Mouse (Mus musculus) urinary bladder, postnatal 10 days (tissue): ENCODE data around the gene Zfp978.
"Not testable (repeated sequence)": the region's sequence is repeated elsewhere in the genome, so short reads cannot be mapped to it uniquely, and the experiment has no call there.

Experiments
- DNase-seq: peaks from one replicate; pipeline ENCODE4 v3.0.0; 2022; ENCODE audit warnings: low spot score

Zfp978 gene

DNA sequence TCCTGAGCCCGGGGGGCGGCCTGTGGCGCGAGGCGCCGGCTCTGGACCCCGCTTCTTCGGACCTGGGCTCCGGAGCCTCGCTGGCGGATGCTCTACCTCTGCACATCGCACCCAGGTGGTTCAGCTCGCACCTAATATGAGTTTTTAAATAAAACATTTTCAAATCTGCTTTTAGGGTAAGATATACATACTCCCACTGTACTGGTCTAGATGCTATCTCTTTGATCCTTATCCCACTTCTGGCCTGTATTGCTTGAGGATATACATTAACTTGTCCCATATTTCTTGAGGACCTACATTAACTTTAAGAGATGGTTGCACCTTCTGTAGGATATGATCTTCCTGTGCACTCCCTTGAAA, 46.3 kb downstream of the Zfp978 start:
- no peak for DNase-seq

DNA sequence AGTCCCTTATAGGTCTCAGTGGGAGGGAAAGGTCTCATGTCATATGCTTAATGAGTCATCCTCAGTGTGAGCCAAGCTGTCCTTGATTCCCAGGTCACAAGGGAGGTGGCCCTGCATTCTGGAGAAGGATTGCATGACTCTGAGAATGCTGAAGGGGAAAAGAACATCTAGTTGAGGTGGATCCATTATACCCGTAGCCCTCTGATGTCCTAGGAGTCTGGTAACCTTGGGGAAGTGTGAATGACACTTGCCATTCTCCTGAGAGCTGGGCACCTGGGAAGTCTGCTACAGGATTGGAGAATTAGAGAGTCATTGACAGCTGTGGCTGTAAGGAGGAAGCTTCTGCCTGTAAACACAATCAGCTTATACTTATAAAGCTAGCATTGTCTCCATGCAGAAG, 55.3 kb downstream of the Zfp978 start:
- DNase-seq = not testable (repeated sequence)

DNA sequence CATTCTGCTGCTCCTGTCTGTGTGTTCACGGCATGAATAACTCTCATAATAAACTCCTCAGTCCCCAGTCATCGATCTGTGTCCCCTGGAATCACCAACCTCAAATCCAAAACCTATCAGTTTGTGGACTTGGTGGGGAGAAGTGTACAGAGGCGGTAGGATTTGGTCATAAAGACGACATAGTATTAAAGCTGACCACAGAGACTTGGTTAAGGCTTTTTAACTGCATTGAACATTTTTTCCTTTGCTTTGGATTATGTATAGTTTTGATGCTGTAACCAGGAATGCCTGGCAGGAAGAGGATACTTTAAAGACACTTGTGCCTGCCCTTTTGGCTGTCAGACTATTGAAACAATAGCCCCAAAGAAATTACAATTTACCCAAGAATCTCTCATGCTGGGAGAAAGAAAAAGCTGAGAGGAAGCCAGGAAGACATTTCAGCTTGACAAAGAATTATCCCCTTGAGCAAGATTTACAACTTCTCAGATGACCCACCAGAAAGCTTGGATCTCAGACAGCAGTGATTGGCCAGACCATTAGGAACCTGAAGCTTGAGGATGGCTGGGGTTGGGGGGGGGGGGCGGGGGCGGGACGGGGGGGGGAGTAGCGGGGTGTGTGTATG, 56.2 kb downstream of the Zfp978 start:
- DNase-seq = no peak

DNA sequence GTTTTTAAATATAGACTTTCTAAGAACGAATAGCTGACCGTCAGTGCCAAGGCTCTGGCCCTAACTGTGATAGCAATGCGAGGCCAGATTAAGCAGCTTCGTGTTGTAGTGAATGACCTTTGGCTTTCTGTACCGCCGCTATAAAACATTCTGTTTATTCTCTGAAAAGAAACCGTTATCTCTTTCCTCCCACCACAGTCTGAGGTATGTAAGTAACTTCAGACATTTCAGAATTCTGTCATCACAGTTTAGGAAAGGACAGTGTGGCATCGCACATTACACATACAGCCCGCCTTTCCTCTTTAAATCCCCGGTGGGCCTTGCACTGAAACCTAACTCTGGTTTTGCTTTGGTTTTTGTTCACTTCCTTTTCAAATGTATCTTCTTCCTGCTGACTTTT, 56.8 kb downstream of the Zfp978 start:
- DNase-seq = no peak

DNA sequence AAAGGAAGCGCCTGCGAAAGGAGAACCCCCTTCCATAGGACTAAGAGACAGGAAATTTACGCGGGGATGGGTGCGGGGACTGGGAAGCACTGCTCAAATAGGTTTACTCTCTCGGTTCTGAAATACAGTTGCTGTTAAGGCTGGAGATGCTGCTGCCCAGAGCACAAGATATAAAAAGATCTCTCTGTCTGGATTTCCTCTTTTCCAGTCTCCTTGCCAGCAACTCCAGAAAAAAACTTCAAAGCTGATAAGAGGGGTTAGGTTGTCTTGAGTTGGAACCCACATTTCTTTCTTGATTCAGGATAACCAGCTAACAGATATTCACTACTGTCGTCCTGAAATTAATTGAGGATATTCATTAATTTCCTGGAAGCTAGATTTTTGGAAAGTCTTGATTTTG, 57.2 kb downstream of the Zfp978 start:
- not testable (repeated sequence) for DNase-seq

DNA sequence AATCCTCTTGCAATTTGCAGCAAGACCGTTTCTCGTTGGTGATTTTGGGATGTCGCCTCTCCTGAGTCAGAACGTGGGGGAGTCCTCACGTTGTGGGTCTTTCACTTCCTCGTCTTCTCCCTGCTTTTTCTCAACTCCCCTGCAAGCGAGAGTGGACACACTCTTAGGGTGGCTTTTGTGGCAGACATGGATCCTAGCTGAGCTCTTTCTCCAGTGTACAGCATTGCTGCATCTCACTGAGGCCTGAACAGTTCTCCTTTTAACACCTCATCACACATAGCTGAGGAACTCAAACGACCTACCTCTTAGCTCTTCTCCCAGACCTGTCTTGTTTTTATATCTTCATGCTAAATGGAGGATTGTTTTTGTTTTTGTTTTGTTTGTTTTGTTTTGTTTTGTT, 58.1 kb downstream of the Zfp978 start:
- not testable (repeated sequence) for DNase-seq

DNA sequence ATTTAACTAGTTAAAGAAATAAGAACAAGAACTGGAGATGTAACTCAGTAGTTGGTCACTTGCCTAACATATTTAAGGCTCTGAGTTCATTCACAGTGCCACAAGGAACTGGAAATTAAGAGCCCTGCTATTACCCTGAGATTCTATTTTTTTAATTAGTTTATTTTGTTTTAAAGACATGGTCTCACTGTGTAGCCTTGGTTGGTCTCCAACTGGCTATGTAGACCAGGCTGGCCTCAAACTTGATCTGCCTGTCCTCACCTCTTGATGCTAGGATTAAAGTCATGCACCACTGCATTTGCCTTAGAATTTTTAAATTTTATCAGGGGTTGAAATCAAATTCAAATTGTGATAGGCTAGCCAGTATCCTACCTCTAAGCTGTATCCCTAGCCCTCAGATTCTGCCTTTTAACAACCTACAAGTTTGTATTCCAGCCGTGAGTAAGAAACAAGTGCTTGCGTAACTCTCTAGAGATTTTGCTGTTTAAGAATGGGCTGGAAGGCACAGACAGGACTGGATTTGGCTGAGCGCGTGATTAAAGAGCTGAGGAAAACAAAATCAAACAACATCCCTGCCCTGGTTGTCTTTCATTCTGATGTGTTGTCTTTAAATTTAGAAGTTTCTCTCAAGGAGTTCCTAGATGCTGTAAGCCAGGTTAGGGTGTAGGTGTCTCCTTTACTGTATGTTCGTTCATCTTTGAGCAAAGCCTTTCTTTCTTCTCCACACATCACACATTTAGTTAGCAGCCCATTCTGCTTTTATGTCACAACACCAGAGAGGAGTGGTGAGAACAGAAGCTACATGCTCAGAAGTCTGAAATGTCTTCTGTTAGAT, 58.9 kb downstream of the Zfp978 start:
- DNase-seq = not testable (repeated sequence)

DNA sequence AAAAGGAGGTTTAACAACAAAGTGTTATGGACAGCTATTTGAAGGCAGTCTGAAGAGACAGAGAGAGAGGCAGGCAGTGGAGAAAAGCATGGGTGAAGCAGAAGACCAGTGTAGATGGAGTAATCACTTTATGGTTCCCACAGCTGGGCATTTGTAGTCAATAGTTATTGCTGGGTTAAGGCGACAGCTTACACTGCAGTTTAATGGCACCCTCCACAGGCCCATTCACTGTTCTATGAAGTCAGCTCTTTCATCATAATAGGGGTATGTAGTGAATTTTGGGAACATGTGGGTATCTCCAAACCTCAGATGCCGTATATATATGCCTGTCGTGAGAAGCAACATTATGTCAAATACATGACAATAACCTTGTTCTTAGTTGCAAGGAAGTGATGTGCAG, 59.7 kb downstream of the Zfp978 start:
- DNase-seq = no peak

DNA sequence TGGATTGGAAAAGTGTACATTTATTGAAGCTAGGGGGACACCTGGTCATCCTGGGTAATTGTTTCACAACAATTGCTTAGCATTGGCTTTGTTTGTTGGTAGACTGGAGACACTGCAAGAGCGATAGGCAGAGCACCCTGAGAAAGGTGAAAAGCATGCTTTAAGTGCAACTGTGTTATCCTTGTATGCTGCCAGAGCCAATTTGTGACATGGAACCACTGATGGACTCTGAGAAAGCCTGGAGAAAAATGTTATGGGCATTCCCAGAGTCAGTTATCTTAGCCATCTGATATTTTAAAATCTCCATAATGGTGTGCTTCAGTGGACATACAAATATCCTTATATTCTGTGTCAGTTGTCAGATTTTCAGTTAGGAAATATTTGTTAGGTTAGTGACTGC, 60.2 kb downstream of the Zfp978 start:
- DNase-seq = not testable (repeated sequence)

DNA sequence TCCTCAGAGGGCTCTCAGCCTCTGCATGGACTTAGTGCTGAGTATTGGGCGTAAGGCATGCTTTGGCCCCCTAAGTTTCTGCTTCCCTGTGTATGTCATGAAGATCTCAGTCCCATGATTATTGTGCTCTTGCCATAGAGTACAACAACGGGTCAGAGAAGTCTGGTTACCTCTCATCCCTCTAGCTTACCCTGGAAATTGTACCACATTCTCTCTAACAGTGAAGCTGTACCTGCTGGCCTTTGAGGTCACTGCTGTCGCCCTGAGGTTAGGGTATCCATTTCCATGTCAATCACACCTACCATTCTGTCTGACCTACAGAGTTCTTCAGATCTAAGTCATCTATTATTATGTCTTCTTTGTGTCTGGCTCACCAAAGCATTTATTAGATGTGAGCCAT, 62.0 kb downstream of the Zfp978 start:
- no peak for DNase-seq

DNA sequence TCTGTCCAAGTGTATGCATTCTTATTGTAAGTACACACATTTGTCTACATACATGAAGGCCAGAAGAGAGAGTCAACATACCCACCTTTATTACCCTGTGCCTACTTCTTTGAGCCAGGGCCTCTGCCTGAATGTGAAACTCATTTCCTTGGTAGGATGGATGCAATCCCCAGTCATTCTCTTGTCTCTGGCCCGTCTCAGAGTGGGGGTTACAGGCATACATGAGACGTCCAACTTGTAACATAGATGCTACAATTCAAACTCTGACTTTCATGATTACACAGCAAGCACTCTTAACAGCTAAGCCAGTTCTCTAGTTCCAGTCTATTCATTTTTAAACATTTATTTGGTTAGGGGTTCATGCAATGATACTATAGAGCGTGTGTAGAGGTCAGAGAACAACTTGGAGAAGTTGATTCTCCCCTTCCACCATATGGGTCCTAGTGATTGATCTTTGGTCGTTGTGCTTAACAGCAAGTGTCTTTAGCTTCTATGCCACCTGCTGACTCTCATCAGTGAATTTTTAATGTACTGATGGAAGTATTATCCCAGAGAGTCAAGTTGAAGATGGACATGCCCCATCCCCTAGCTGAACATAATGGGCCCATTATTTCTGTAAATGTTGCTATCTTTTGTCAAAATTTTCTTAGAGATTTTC, 62.7 kb downstream of the Zfp978 start:
- DNase-seq = no peak

DNA sequence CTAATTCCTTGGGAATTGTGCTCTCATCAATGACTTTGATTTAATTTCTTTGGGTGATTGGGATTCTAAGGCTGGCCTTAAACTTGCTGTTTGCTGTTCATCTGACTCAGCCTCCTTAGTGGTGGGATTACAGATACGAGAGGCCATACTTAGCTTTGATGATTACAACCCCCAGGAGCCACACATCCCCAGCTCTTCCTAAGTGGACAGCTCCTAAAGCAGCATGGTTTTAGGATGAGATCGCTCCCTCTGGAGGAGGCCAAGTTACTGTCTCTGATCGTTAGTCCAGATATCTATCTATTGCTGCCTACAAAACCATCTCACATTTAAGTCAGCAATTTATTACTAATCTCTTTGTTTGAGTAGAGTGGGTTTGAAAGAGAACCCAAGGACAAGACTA, 63.3 kb downstream of the Zfp978 start:
- not testable (repeated sequence) for DNase-seq

DNA sequence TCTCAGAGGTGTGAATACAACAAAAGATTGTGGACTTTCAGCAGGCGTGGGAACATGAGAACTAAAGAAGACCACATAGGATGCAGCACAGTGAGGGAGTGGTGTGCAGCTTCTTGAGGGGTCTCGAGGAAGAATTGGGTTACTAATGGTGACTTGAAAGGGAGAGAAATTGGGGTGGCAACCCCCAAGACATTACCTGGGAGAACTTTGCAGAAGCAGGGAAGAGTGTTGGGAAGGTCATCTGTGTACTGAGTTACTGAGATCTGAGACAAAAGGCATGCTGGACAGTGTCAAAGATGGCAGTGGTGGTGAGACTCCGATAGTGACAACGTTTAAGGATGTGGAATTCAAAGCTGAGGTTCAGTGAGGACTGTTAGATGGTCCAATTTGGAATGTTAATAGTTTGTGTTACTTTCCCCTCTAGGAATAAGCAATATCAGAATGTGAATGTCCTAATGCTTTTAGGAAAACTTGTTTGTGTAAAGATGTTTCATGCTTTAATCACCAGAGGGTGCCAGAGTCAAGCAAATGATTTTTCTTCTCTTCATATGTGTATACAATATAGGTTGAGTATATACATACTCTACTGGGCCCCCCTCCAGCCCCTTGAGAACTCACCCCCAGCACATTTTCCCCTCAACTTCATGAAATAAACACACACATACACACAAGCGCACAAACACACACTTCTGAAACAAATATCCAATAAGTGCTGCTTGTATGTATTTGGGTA, 64.7 kb downstream of the Zfp978 start:
- not testable (repeated sequence) for DNase-seq

DNA sequence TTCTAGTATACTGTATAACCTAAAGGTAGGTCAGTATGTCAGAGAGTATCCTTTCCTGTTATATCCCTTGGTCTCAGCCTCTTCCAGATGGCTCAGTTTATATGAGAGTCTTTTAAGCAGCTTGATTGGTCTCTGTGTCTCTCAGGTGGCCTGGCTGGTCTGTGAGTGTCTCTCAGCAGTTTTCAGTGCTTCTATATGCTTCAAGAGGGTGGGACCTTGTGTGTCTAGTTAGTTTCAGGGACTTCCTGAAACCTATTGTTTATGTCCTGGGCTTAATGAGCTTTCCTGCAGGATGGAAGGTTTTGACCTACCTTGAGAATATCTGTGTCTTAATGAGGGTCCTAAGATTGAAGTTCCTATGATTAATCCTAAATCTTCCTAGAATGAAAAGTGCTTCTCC, 69.5 kb downstream of the Zfp978 start:
- DNase-seq = no peak

DNA sequence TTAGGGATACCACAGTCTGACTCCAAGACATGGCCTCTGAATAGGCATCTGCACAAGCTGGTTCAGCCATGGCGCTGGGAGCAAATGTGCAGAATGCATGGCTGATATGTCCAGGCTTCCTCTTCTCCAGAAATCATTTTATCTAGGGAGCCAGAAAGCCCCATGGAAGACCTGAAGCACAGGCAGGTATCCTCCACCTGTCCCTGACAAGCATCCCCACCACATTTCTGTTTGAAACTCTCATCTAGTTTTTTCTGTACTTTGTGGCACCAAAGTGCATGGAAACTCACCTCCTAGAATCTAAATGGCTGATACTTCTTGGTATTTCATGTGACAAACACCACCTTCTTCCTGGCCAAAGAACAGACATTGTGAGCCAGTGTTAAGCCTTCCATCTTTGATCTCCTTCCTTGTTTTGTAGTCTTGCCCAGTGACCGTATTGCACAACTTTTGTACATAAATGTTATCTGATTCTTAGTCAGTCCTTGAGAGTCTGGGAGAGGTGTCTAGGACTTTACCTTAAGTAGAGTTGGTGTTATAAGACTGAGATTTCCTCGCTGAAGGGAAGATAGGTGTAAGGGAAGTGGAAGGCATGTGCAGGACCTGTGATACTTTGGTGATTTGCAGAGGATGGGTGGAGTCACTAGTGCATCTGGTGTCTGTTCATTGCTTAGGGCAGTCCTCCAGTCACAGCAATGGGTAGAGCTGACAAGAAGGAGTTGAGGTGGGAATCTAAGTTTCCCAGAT, 70.8 kb downstream of the Zfp978 start:
- DNase-seq = not testable (repeated sequence)

DNA sequence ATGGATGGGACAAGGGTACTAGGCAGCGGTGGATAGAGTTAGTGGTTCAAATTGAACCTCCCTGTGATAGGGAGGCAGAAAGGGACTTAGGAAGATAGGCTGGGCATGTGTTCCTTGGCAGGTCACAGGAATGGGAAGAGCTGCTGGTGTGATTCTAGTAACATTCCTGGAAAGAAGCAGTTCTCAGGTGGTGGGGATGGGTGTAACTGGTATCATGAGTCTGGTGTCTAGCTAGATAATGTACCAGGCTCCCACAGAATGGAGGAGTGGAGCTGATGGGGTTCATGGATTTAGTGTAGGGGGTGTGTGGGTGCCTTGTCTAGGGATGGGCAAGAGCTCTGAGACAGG, 71.3 kb downstream of the Zfp978 start:
- DNase-seq = no peak

DNA sequence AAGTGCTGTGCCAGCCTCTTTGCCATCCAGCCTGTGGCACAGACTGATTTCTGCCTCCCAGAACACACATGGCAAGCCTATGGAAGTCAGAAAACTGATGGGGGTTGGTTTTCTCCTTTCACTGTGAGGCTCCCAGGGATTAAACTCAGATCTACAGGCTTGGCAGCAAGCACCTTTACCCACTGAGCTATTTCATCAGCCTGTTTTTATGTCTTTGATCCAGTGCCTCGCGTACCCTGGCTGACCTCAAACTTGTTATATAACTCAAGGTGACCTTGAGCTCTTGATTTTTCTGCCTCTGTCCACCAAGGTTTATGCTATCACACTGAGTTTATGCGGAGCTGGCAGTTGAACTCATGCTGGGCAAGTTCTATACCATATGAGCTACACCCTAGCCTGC, 71.9 kb downstream of the Zfp978 start:
- no peak for DNase-seq

DNA sequence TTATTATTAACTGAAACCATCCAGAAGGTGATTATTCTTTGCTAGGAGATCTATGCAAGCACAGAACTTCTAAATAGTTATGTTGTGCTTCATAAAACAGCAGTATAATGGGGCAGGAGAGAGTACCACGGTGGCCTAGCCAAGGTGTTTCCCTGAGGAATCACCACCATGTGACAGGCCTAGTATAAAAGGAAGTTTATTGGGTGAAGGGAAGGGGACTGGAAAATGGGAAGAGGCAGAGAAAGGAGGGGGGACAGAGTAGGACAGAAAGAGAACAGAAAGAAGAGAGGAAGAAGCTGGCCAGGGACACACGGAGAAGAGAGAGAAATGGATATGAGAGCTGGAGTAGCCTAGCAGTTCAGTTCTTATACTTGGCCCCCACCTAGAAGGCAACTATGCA, 72.8 kb downstream of the Zfp978 start:
- DNase-seq = no peak
